Mouse (Mus musculus): ENCODE measurements around the gene Zfp658.

DNA sequence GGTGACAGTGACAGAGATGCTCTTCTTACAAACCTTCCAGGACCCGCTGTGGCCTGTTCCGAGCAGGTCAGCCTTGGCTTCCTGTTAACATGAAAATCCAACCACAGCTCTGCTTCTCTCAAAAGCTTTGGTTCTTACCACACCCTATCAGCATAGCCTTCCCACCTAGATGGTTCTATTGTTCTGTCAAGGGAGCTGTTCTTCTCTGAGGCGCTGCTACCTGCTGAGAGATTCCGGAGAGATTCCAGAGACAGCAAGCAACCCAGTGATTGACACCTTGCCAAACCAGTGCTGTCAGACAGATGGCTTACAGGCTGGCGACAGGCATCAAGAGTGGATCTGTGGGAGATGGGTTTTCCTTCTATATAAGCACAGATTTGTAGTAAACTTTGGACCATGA, 14.4 kb upstream of the Zfp658 start:
- TF ChIP-seq CTCF (IDR thresholded peaks at IDR 0.05; ENCODE audit: low read depth, low read length), result no peak
- no peak for TF ChIP-seq POLR2A (IDR thresholded peaks at IDR 0.05; ENCODE audit: borderline replicate concordance, low read depth, low read length)
